Mouse (Mus musculus): Measurements from ENCODE around the gene Prl5a1. TPM values are rescaled to one million over a fixed set of nuclear protein-coding genes. Genes with fewer than 3 reads are reported as not detected.

The Prl5a1 gene
- polyA plus RNA-seq (2017; shearing (Covaris generic)) = not detected

DNA sequence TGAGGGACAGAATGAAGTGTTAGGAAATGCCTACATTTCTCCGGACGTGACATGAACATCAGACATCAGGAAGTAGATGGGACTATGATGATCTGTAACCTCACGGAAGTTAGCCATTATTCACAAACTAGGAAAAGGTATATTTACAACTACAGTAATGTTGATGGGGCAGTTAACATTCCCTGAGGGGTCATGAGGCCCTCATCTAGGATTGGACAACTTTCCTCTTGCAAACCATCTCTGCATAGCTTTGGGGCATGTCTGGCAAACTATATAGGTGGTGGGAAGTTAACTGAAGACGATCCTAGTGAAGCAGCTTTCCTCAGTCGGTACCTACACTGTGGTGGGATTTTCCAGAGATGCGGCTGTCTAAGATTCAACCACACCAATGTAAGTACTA lies at the start of gene Prl5a1:
TSS of gene Prl5a1 (plus strand) at position 301 of the 400 bp plus-strand sequence.

Other genes with a start within 250 kb of the Prl5a1 start
- not detected for gene Prl4a1, start 126.3 kb upstream of the Prl5a1 start, polyA plus RNA-seq (2017; shearing (Covaris generic))
- gene Gm11361, start 115.0 kb downstream of the Prl5a1 start, polyA plus RNA-seq (2017; shearing (Covaris generic)) = not detected

Measured in CD4-positive, CD25-positive, alpha-beta regulatory T cell (primary cell).